Mouse (Mus musculus) ovary, postnatal 10 days (tissue): ENCODE results near the gene Aldh3b2.

ENCODE experiments used
- DNase-seq: peaks from one replicate; pipeline ENCODE4 v3.0.0; 2022; ENCODE audit warnings: low spot score

Aldh3b2 gene

GRCm38 (mm10) chr19:3972229-3972628 lies at the start of gene Aldh3b2:
Gene Aldh3b2 (plus strand): TSS chr19:3972328.
- no peak for DNase-seq

- DNase-seq = no peak
These were observed 49.3 kb upstream of the Aldh3b2 start for GRCm38 (mm10) chr19:3922661-3923371.

- DNase-seq = no peak
These were observed 48.5 kb upstream of the Aldh3b2 start for GRCm38 (mm10) chr19:3923586-3923985.

GRCm38 (mm10) chr19:3924190-3924589 lies 47.9 kb upstream of the Aldh3b2 start:
- DNase-seq = no peak

DNA sequence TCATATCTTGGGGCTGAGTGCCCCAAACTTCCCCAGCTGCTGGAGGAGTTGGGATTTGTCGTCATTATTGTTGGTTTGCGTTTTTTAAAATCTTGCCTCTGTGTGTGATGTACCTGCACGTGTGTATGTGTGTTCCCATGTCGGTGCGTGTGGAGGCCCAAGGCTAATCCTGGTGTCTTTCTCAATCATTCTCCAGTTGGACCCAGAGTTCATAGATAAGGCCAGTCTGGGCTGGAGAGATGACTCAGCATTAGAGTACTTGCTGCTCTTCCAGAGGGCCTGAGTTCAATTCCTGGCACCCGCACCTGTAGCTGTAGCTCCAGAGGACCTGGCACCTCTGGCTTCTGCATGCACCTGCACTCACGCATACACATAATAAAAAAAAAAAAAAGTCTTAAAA lies 47.3 kb upstream of the Aldh3b2 start:
- no peak for DNase-seq

GRCm38 (mm10) chr19:3925859-3926258 lies 46.3 kb upstream of the Aldh3b2 start:
- DNase-seq = no peak

DNA sequence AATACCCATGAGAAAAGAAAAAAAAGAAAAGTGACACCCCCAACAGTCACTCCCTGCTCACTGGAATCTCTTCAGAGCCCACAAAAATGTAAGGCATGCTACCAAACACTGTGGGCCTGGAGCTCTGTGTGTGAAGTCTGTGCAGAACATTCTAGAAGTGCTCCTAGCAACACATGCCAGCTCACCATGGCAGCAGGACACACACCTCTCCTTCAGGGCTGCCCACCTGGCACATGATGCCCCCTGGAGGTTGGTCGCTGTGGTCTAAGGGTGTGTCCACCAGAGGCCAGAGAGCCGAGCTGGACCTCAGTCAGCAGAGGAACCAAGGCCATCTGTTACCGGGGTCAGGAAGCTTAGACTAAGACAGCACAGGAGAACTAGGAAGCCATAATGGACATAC lies 45.8 kb upstream of the Aldh3b2 start:
- no peak for DNase-seq

- DNase-seq = no peak
These were observed 45.4 kb upstream of the Aldh3b2 start for GRCm38 (mm10) chr19:3926685-3927084.

- no peak for DNase-seq
These were observed 44.1 kb upstream of the Aldh3b2 start for GRCm38 (mm10) chr19:3927989-3928388.

- no peak for DNase-seq
These were observed 43.3 kb upstream of the Aldh3b2 start for GRCm38 (mm10) chr19:3928779-3929178.

DNA sequence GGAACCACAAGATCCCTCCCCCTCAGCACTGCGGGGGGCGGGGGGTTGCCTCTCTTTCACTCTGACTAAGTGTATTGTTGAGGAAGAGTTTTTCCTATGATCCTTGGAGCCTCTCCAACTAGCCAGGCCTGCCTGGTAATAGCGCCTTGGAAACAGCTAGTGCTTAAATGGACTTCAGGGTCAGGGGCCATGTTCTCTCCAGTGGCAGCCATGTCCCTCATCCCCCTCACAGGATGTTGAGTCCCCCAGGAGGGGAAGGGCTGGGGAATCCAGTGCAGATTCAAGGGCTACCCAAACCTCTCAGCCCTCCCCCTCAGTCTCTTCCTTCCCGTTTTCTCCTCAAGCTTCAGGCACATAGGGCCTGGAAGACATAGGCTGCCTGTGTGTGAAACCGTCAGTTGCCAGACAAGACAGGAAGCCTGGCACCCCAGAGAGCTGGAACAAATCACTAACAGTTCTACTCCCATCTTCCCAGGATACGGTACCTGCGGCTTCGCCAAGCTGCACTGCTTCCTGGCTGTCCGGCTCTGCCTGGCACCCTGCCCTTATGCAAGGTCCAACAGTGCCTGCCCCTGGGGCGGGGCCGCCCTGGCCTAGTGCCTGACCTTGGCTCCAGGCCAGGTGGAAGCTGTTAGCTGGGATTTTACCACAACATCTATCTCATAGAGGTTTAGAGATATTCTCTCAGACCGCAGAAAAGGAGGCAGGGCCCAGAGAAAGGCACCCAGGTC lies 42.8 kb upstream of the Aldh3b2 start, which contains the start of gene Aldh3b1:
Aldh3b1 (minus strand) TSS at position 598 of the 731 bp plus-strand sequence.
- DNase-seq = peak; percentile 72

GRCm38 (mm10) chr19:3930262-3931057 lies 41.7 kb upstream of the Aldh3b2 start:
- no peak for DNase-seq

GRCm38 (mm10) chr19:3931716-3932115 lies 40.4 kb upstream of the Aldh3b2 start:
- DNase-seq = no peak

DNA sequence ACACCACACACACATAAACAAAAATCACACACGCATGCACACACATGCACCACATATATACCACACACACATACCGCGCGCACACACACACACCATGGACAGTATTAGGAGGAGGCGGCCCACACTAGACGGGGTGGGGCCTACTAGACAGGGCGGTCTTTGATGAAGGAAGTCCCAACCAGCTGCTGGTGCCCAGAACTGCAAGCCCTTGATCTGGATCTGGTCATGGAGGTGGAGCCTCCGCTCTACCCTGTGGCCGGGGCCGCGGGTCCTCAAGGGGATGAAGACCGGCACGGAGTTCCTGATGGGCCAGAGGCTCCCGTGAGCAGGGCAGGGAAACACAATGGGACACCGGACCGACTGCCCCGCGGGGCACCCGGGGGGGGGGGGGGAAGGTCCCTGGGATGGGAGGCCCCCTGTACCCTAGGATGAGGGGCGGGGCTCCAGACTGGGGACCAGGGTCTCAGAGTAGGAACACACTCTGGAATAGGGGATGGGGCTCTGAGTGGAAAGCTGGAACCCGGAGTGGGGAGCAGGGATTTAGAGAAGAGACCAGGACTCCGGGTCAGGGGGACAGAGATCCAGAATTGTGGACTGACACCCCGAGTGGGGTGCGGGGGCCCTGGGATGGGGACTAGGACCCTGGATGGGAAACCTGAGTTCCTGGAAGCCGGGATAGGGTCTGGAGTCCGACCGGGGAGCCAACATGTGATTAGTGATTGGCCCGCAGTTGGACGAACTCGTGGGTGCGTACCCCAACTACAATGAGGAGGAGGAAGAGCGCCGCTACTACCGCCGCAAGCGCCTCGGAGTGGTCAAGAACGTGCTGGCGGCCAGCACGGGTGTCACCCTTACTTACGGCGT lies 36.9 kb upstream of the Aldh3b2 start, which contains the start of gene Unc93b1:
Unc93b1 (plus strand) TSS at position 155 of the 864 bp plus-strand sequence.
- DNase-seq = no peak

- peak; percentile 37 for DNase-seq
These were observed 36.0 kb upstream of the Aldh3b2 start for GRCm38 (mm10) chr19:3935896-3936850.

GRCm38 (mm10) chr19:3942315-3942714 lies 29.8 kb upstream of the Aldh3b2 start:
- no peak for DNase-seq

DNA sequence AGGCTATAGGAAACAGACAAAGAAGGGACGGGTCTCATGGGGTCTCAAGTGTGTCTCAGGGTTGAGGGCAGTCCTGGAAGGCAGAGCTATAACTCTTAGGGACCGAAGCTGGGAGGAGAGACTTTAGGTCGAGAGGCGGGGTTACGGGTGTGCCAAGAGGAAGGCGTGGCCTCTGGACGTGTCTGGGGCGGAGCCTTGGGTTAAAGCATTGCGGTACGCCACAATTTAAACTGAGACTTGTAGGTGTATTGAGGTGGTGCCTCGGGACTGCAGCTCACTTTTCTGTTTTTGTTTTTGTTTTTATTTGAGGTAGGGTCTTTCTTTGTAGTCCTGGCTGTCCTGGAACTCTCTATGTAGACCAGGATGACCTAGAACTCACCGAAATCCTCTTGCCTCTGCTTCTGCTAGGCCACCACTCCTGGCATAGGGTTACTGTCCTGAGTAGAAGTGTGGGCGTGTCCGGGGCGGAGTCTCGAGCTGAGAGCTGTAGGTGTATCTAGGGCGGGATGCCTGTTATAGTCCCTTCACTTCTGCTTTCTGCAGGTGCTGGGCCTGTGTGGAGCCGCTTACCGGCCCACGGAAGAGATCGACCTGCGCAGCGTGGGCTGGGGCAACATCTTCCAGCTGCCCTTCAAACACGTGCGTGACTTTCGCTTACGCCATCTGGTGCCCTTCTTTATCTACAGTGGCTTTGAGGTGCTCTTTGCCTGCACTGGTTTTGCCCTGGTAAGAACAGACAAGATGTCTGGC lies 29.0 kb upstream of the Aldh3b2 start:
- DNase-seq = no peak

- no peak for DNase-seq
These were observed 26.1 kb upstream of the Aldh3b2 start for GRCm38 (mm10) chr19:3945872-3946564.

- DNase-seq = peak; percentile 38
These were observed 25.4 kb upstream of the Aldh3b2 start for GRCm38 (mm10) chr19:3946715-3947114.
